Mouse (Mus musculus): Measurements from ENCODE around the gene Tmem104. TPM values are rescaled to one million over a fixed set of nuclear protein-coding genes. Genes with fewer than 3 reads are reported as not detected.

The Tmem104 gene
- 11.8 TPM for polyA plus RNA-seq (2017; shearing (Covaris generic))

DNA sequence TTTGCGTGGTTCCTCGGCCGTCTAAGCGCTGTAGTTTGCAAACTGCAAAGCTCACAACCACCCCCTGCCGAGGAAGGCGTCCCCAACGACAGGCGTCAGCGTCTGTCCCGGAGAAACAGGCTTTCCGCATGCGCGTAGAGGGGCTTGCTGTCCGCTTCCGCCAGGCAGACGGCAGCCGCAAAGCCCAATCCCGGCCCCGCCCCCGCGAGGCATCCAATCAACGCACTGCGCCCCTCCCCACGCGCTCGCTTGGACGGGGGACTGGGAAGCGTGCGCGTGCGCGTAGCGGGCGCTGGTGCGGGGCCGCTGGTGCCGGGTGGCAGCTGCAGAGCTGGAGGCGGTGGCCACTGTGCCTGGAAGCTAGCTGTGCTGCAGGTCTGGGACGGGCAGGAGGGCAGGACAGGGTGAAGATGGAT, at the start of gene Tmem104:
Tmem104 (plus strand) TSS at position 264 of the 416 bp plus-strand sequence.

DNA sequence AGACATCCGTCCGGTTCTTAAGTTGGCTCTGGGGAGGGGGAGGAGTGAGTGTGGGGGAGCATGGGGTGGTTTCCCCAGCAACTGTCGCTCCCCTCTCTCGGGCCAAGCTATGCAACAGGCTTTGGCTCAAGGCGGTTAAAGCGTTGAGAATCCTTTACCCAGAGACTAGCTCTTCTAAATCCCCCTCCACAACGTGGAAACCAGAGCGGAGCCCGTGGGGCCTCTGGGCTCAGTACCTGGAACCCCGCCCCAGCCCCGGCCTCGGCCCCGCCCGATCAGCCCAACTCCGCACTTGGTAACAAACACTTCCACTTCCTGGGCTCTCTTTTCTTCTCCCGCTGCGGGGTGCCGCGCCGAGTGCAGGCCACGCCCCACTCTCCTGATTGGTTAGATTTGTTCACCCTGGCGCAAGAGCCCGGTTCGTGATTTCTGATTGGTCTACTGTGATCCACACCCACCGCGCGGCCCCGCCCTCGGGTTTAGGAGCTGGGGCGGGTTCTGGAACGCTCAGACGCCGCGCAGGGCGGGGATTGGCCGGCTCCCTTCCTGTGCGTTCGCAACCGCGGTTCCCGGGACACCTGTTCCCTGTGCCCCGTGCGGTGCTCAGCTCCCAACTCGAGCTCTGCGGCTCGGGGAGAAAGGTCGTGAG, 24.3 kb upstream of the Tmem104 start, which contains the start of gene Slc9a3r1:
Slc9a3r1 (plus strand) TSS at position 510 of the 649 bp plus-strand sequence.

DNA sequence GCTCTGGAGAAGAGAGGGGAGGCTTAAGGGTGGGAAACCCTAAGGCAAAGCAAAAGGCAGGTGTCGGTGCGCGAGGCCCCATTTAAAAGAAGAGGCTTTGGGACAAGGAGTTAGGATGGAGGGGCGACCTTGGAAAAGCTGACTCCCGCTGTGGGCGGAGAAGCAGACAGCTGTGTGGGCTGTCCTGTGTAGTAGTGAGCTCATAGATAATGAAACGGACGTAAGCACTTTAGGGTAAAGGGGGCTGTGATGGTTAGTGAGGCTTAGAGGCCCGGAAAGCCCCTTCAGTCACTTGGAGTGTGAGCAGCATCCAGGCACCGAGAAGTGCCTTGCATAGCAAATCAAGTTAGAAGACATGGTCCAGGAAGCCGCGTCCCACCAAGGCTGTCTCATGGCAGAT, 406 bp downstream of the Tmem104 start, which contains the start of gene Nat9:
Nat9 (minus strand) TSS at position 167 of the 400 bp plus-strand sequence.

DNA sequence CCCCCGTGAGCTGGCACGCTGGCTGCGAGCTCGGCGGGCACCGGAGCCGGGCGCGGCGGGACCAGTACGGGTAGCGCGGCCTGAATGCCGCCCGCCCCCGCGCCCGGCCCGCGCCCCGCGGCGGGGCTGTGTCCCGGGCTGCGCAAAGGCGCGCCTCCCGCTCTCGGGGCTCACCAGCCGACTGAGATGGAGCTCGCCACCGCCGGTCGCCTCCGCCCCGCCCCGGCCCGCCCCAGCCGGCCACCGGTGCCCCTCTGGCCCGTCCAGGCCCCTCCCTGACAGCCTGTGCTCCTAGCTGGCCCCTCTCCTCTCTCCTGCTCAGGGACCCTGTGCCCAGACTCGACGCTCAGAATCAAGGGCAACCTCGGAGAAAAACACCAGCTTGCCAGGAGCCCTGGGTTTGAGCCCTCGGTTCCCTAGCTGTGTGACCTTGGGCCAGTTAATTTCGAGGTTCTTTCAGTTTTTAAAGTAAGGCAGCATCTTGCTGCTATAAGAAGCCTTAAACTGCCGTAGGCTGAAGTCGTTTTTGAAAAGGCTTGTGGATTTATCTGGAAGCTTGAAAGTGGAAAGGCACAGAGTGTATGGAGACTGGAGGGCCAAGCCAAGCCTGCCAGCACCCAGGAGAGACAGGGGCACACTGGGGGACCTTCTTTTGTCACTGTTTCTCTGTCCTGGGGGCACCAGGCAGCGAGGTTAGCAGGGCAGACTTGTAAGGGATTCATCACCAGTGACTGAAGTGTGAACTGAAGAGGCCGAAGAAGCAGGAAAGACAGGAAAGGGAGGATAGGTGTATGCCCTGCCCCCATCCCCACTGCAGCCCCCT, 80.0 kb downstream of the Tmem104 start, which contains the start of gene Grin2c:
Grin2c (minus strand) TSS at position 183 of the 823 bp plus-strand sequence.

DNA sequence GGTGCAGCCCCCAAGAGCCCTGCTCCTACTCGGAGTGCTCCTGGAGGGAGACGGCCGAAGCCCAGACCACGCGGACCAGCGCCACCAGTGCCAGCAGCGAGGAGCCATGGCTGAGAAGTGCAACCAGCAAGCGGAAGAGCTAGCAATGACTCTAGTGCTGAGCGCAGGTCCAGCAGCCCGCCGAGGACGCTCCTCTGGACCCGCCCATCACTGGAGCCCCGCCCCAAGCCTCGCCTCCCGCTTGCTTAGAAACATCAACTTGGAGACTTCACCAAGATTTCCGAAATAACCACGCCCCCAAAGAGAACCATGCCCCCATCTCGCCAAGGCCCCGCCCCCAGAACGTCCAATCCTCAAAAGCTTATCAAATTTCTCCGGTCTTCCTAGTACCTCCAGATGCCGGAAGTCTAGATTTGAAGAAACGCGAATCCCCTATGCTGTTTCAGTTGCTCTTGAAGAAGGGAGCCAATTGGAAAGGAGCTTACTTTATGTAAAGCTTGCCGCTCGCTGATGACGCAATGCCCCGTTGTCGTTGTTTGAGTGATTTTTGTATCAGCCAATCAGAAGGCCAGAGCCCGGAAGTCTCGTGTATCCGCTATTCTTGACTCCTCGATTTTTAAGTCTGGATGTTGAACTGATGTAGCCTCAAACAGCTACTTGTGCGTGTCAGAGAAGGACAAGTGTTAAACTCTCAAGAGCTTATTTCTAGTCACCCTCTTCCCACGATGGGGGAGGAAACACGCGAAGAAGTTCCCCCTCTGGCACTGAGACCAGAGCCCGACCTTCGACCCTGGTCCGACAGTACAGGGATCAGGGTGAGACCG, 89.7 kb downstream of the Tmem104 start, which contains the start of gene Fdxr:
Fdxr (minus strand) TSS at position 271 of the 824 bp plus-strand sequence.

Other genes starting within 250 kb of the Tmem104 start
- not detected for gene Cd300c, start 218.3 kb upstream of the Tmem104 start, polyA plus RNA-seq (2017; shearing (Covaris generic))
- not detected for gene Cd300ld, start 197.6 kb upstream of the Tmem104 start, polyA plus RNA-seq (2017; shearing (Covaris generic))
- not detected for gene Cd300c2, start 185.6 kb upstream of the Tmem104 start, polyA plus RNA-seq (2017; shearing (Covaris generic))
- gene Cd300ld2, start 171.3 kb upstream of the Tmem104 start, polyA plus RNA-seq (2017; shearing (Covaris generic)): not detected
- not detected for gene Cd300ld4, start 160.5 kb upstream of the Tmem104 start, polyA plus RNA-seq (2017; shearing (Covaris generic))
- not detected for gene Cd300ld5, start 149.7 kb upstream of the Tmem104 start, polyA plus RNA-seq (2017; shearing (Covaris generic))
- gene Cd300ld3, start 139.1 kb upstream of the Tmem104 start, polyA plus RNA-seq (2017; shearing (Covaris generic)): not detected
- not detected for gene Cd300e, start 125.3 kb upstream of the Tmem104 start, polyA plus RNA-seq (2017; shearing (Covaris generic))
- 73.7 TPM for gene Rab37, start 96.1 kb upstream of the Tmem104 start, polyA plus RNA-seq (2017; shearing (Covaris generic))
- 0.52 TPM for gene Cd300lf, start 53.5 kb upstream of the Tmem104 start, polyA plus RNA-seq (2017; shearing (Covaris generic))
- gene Slc9a3r1, start 24.1 kb upstream of the Tmem104 start, polyA plus RNA-seq (2017; shearing (Covaris generic)): 179 TPM
- 7.1 TPM for gene Nat9, start 372 bp downstream of the Tmem104 start, polyA plus RNA-seq (2017; shearing (Covaris generic))
- not detected for gene Grin2c, start 79.8 kb downstream of the Tmem104 start, polyA plus RNA-seq (2017; shearing (Covaris generic))
- gene Fdxr, start 89.6 kb downstream of the Tmem104 start, polyA plus RNA-seq (2017; shearing (Covaris generic)): 16.6 TPM
- 0.30 TPM for gene Fads6, start 110.2 kb downstream of the Tmem104 start, polyA plus RNA-seq (2017; shearing (Covaris generic))
- not detected for gene Otop2, start 119.7 kb downstream of the Tmem104 start, polyA plus RNA-seq (2017; shearing (Covaris generic))
- not detected for gene Ush1g, start 134.6 kb downstream of the Tmem104 start, polyA plus RNA-seq (2017; shearing (Covaris generic))
- not detected for gene Otop3, start 147.2 kb downstream of the Tmem104 start, polyA plus RNA-seq (2017; shearing (Covaris generic))
- 30.6 TPM for gene Hid1, start 180.3 kb downstream of the Tmem104 start, polyA plus RNA-seq (2017; shearing (Covaris generic))
- 0.14 TPM for gene Cdr2l, start 194.4 kb downstream of the Tmem104 start, polyA plus RNA-seq (2017; shearing (Covaris generic))
- gene Mrpl58, start 216.3 kb downstream of the Tmem104 start, polyA plus RNA-seq (2017; shearing (Covaris generic)): 83.7 TPM
- 522 TPM for gene Atp5h, start 232.5 kb downstream of the Tmem104 start, polyA plus RNA-seq (2017; shearing (Covaris generic))
- 82.3 TPM for gene Kctd2, start 232.6 kb downstream of the Tmem104 start, polyA plus RNA-seq (2017; shearing (Covaris generic))

All from effector memory CD4-positive, alpha-beta T cell, adult 5 months (primary cell).